Mouse (Mus musculus) forebrain, postnatal 0 days (tissue): ENCODE measurements around the gene Nfib. TPM values are rescaled to one million over a fixed set of nuclear protein-coding genes. Genes with fewer than 3 reads are reported as not detected.

Experiments used
- ATAC-seq: fragments of 200-750 bp; cut with Nextera tagmentation; 2 replicates; pipeline ENCODE4 v1.8.0; 2017; ENCODE audit warnings: mild to moderate bottlenecking, moderate library complexity
- DNase-seq: peaks from one replicate; pipeline ENCODE4 v3.0.0-alpha.2; 2015
- H3K27ac ChIP-seq: fragments of 300-500 bp; sonication (generic); 2 replicates; pipeline ENCODE4 v1.5.1; 2014; ENCODE audit warnings: low read depth, mild to moderate bottlenecking, antibody characterized with exemption, low read length, moderate library complexity, mixed read lengths
- H3K27me3 ChIP-seq: fragments of 300-500 bp; sonication (generic); 2 replicates; pipeline ENCODE4 v1.6.1; 2014; ENCODE audit warnings: mild to moderate bottlenecking, low read length, mixed read lengths; ENCODE audit not compliant: insufficient read depth
- H3K36me3 ChIP-seq: fragments of 300-500 bp; sonication (generic); 2 replicates; pipeline ENCODE4 v1.6.1; 2014; ENCODE audit warnings: mild to moderate bottlenecking, moderate library complexity; ENCODE audit not compliant: insufficient read depth
- H3K4me1 ChIP-seq: fragments of 300-500 bp; sonication (generic); 2 replicates; pipeline ENCODE4 v1.6.1; 2014; ENCODE audit warnings: antibody characterized with exemption; ENCODE audit not compliant: insufficient read depth
- H3K4me2 ChIP-seq: fragments of 300-500 bp; sonication (generic); 2 replicates; pipeline ENCODE4 v1.6.1; 2014; ENCODE audit warnings: low read depth, mild to moderate bottlenecking, moderate library complexity
- H3K4me3 ChIP-seq: fragments of 300-500 bp; sonication (generic); 2 replicates; pipeline ENCODE4 v1.5.1; 2014; ENCODE audit warnings: low read depth, low read length, mixed read lengths
- H3K9ac ChIP-seq: fragments of 300-500 bp; sonication (generic); 2 replicates; pipeline ENCODE4 v1.6.1; 2014; ENCODE audit warnings: mild to moderate bottlenecking
- H3K9me3 ChIP-seq: fragments of 300-500 bp; sonication (generic); 2 replicates; pipeline ENCODE4 v1.6.1; 2016; ENCODE audit warnings: low read length
- CTCF ChIP-seq: sonication (generic); IDR thresholded peaks from 2 replicates; pipeline ENCODE4 v1.5.1; 2016; ENCODE audit warnings: antibody characterized with exemption, control low read depth, low read depth
- WGBS: fragments of 180-500 bp; shearing (Covaris S2); extraction: QIAGEN DNeasy Blood & Tissue Kit; methylation state at CpG from one replicate; pipeline ENCODE4 v1.1.7; 2014; 5-methylcytosine and 5-hydroxymethylcytosine counted together
- polyA plus RNA-seq: library from polyadenylated mRNA; unstranded; fragments of >200 nt; fragmentation: Nextera tagmentation; extraction: Ambion mirVana; gene quantifications from 2 replicates; pipeline ENCODE4 v1.2.1, GENCODE M21; 2015
- total RNA-seq: library from RNA; depleted of rRNA; stranded (reverse); fragments of >200 nt; gene quantifications from 2 replicates; pipeline ENCODE4 v1.2.3, GENCODE M21; 2014

The Nfib gene
- total and polyA plus RNA-seq, 2 experiments from 2014 or later, result 69.0 to 135 TPM

- 40% methylated on average over 11 of the region's 11 CpGs for WGBS
- Histone ChIP-seq H3K27me3 (no peaks in the 10 kb centered on the region), H3K4me2 (no peak overlapping the region), H3K36me3 (no peaks in the 10 kb centered on the region), H3K27ac (no peak overlapping the region), H3K9ac (no peak overlapping the region), H3K4me3 (no peak overlapping the region), H3K4me1 (peaks cover 17% of the 10 kb centered on the region), H3K9me3 (no peaks in the 10 kb centered on the region)
- ATAC-seq, result peak; percentile 53; the same call in 1 of the 2 replicates
- TF ChIP-seq CTCF, result no peak
- peak; percentile 53 for DNase-seq
Observed at GRCm38 (mm10) chr4:82336951-82337381, 368.6 kb downstream of the Nfib start.

- WGBS, result 30% methylated on average over 4 of the region's 4 CpGs
- no peak for TF ChIP-seq CTCF
- no peak overlapping the region for H3K27ac ChIP-seq
Observed at GRCm38 (mm10) chr4:82335266-82335865, 370.2 kb downstream of the Nfib start.

GRCm38 (mm10) chr4:82333413-82333812, 372.1 kb downstream of the Nfib start:
- Histone ChIP-seq H3K4me2 (no peak overlapping the region), H3K36me3 (no peaks in the 10 kb centered on the region), H3K9ac (no peak overlapping the region), H3K27me3 (no peaks in the 10 kb centered on the region), H3K27ac (no peak overlapping the region), H3K9me3 (no peaks in the 10 kb centered on the region), H3K4me3 (no peak overlapping the region), H3K4me1 (peaks cover 8% of the 10 kb centered on the region)
- DNase-seq, result no peak
- no peak for TF ChIP-seq CTCF
- WGBS, result 90% methylated on average over 3 of the region's 3 CpGs
- no peak for ATAC-seq

More at GRCm38 (mm10) chr4:82335266-82335865, 370.2 kb downstream of the Nfib start:
- ATAC-seq (no peak), DNase-seq (no peak)
- Histone ChIP-seq H3K9ac (no peak overlapping the region), H3K27me3 (no peaks in the 10 kb centered on the region), H3K9me3 (no peaks in the 10 kb centered on the region), H3K4me2 (no peak overlapping the region), H3K36me3 (no peaks in the 10 kb centered on the region), H3K4me3 (no peak overlapping the region), H3K4me1 (peaks cover 13% of the 10 kb centered on the region)

GRCm38 (mm10) chr4:82330095-82330494, 375.5 kb downstream of the Nfib start:
- Histone ChIP-seq H3K27me3 (no peaks in the 10 kb centered on the region), H3K36me3 (no peaks in the 10 kb centered on the region), H3K4me2 (no peak overlapping the region), H3K4me1 (0 out of 2 replicates have a peak, but pooled peaks cover 4% of the 10 kb centered on the region), H3K4me3 (no peak overlapping the region), H3K27ac (no peak overlapping the region), H3K9me3 (no peaks in the 10 kb centered on the region), H3K9ac (no peak overlapping the region)
- DNase-seq (no peak), ATAC-seq (no peak)
- WGBS, result 87% methylated on average over 4 of the region's 4 CpGs
- no peak for TF ChIP-seq CTCF

- Histone ChIP-seq H3K4me2 (no peak overlapping the region), H3K4me1 (0 out of 2 replicates have a peak, but pooled peaks cover 4% of the 10 kb centered on the region), H3K9ac (no peak overlapping the region), H3K27me3 (no peaks in the 10 kb centered on the region), H3K36me3 (peaks cover 15% of the 10 kb centered on the region), H3K9me3 (no peaks in the 10 kb centered on the region), H3K4me3 (no peak overlapping the region), H3K27ac (no peak overlapping the region)
- DNase-seq (no peak), ATAC-seq (no peak; the same call in 1 of the 2 replicates)
- WGBS, result 20% methylated on average over 3 of the region's 3 CpGs
- TF ChIP-seq CTCF, result no peak
Observed at GRCm38 (mm10) chr4:82326140-82326529, 379.4 kb downstream of the Nfib start.

- H3K9ac ChIP-seq, result no peak overlapping the region
- no peak for TF ChIP-seq CTCF
- H3K9me3 ChIP-seq, result no peaks in the 10 kb centered on the region
- H3K27ac ChIP-seq, result 0 out of 2 replicates have a peak overlapping the region, but pooled peaks have one; percentile 37
- H3K4me1 ChIP-seq, result 0 out of 2 replicates have a peak, but pooled peaks cover 4% of the 10 kb centered on the region
- H3K4me3 ChIP-seq, result no peak overlapping the region
- WGBS, result 27% methylated on average over 6 of the region's 6 CpGs
- H3K27me3 ChIP-seq, result no peaks in the 10 kb centered on the region
- DNase-seq (no peak), ATAC-seq (no peak)
- no peak overlapping the region for H3K4me2 ChIP-seq
- peaks cover 15% of the 10 kb centered on the region for H3K36me3 ChIP-seq
Observed at GRCm38 (mm10) chr4:82325409-82326139, 380.0 kb downstream of the Nfib start.

- no peak for ATAC-seq
- 40% methylated on average over 3 of the region's 3 CpGs for WGBS
Observed at GRCm38 (mm10) chr4:82324977-82325376, 380.6 kb downstream of the Nfib start.

More at GRCm38 (mm10) chr4:82324977-82325376, 380.6 kb downstream of the Nfib start:
- TF ChIP-seq CTCF, result no peak
- Histone ChIP-seq H3K9me3 (no peaks in the 10 kb centered on the region), H3K4me1 (0 out of 2 replicates have a peak, but pooled peaks cover 4% of the 10 kb centered on the region), H3K9ac (no peak overlapping the region), H3K27me3 (no peaks in the 10 kb centered on the region), H3K27ac (no peak overlapping the region), H3K4me2 (no peak overlapping the region), H3K4me3 (no peak overlapping the region), H3K36me3 (peaks cover 21% of the 10 kb centered on the region)
- DNase-seq, result no peak
